Mouse (Mus musculus): ENCODE data around the gene Vps26a.

- TF ChIP-seq CTCF (IDR thresholded peaks at IDR 0.05; ENCODE audit: low read depth) (no peak), EP300 (optimal IDR thresholded peaks at IDR 0.05) (no peak)
These were observed 24.9 kb upstream of the Vps26a start for GRCm38 (mm10) chr10:62511528-62511927.
